Mouse (Mus musculus): Measurements from ENCODE around the gene Phyhd1. TPM values are rescaled to one million over a fixed set of nuclear protein-coding genes. Genes with fewer than 3 reads are reported as not detected.

The Phyhd1 gene
- polyA plus RNA-seq, 1 experiment from 2014 or later, result 2.9 TPM

GRCm38 (mm10) chr2:30325296-30325695, 59.3 kb downstream of the Phyhd1 start:
- H3K27me3 ChIP-seq (ENCODE audit: control insufficient read depth, insufficient read depth, low read length), result no peaks in the 10 kb centered on the region
- ATAC-seq (ENCODE audit: low FRiP score) (no peak), DNase-seq (ENCODE audit: low spot score, missing footprints) (no peak)
- H3K27ac ChIP-seq (ENCODE audit: low read depth, low read length), result no peak overlapping the region
- no peaks in the 10 kb centered on the region for H3K4me1 ChIP-seq (ENCODE audit: control insufficient read depth, insufficient read depth, low read length)
- H3K9me3 ChIP-seq (ENCODE audit: control insufficient read depth, low read length), result no peaks in the 10 kb centered on the region
- H3K4me2 ChIP-seq, result no peak overlapping the region
- H3K36me3 ChIP-seq (ENCODE audit: control insufficient read depth, insufficient read depth, low read length), result peaks cover 36% of the 10 kb centered on the region
- 96% methylated on average over 5 of the region's 5 CpGs for WGBS
- no peak overlapping the region for H3K4me3 ChIP-seq (ENCODE audit: low read depth, low read length)
- H3K9ac ChIP-seq (ENCODE audit: low read length), result no peak overlapping the region

GRCm38 (mm10) chr2:30327276-30327675, 61.3 kb downstream of the Phyhd1 start:
- Histone ChIP-seq H3K4me2 (no peak overlapping the region), H3K4me3 (ENCODE audit: low read depth, low read length) (no peak overlapping the region)

GRCm38 (mm10) chr2:30328791-30329190, 62.8 kb downstream of the Phyhd1 start:
- no peaks in the 10 kb centered on the region for H3K27me3 ChIP-seq (ENCODE audit: control insufficient read depth, insufficient read depth, low read length)
- H3K4me1 ChIP-seq (ENCODE audit: control insufficient read depth, insufficient read depth, low read length), result no peaks in the 10 kb centered on the region
- H3K4me3 ChIP-seq (ENCODE audit: low read depth, low read length), result no peak overlapping the region
- H3K4me2 ChIP-seq, result no peak overlapping the region
- ATAC-seq (ENCODE audit: low FRiP score) (no peak), DNase-seq (ENCODE audit: low spot score, missing footprints) (no peak)
- H3K9me3 ChIP-seq (ENCODE audit: control insufficient read depth, low read length), result no peaks in the 10 kb centered on the region
- WGBS, result 97% methylated on average over 3 of the region's 3 CpGs
- no peak overlapping the region for H3K9ac ChIP-seq (ENCODE audit: low read length)
- H3K27ac ChIP-seq (ENCODE audit: low read depth, low read length), result no peak overlapping the region
- peaks cover 33% of the 10 kb centered on the region for H3K36me3 ChIP-seq (ENCODE audit: control insufficient read depth, insufficient read depth, low read length)

More at GRCm38 (mm10) chr2:30327276-30327675, 61.3 kb downstream of the Phyhd1 start:
- WGBS, result 95% methylated on average over 7 of the region's 7 CpGs
- Histone ChIP-seq H3K4me1 (ENCODE audit: control insufficient read depth, insufficient read depth, low read length) (no peaks in the 10 kb centered on the region), H3K9me3 (ENCODE audit: control insufficient read depth, low read length) (no peaks in the 10 kb centered on the region), H3K36me3 (ENCODE audit: control insufficient read depth, insufficient read depth, low read length) (peaks cover 33% of the 10 kb centered on the region), H3K9ac (ENCODE audit: low read length) (no peak overlapping the region), H3K27me3 (ENCODE audit: control insufficient read depth, insufficient read depth, low read length) (no peaks in the 10 kb centered on the region), H3K27ac (ENCODE audit: low read depth, low read length) (no peak overlapping the region)
- DNase-seq (ENCODE audit: low spot score, missing footprints) (no peak), ATAC-seq (ENCODE audit: low FRiP score) (no peak)

Other genes with a start within 250 kb of the Phyhd1 start
- 25.5 and 25.9 TPM in 2 replicates for gene Wdr34, start 217.3 kb upstream of the Phyhd1 start, polyA plus RNA-seq (2014; fragmentation: Nextera tagmentation; extraction: Ambion mirVana)
- 741 and 754 TPM in 2 replicates for gene Set, start 208.8 kb upstream of the Phyhd1 start, polyA plus RNA-seq (2014; fragmentation: Nextera tagmentation; extraction: Ambion mirVana)
- gene Pkn3, start 188.5 kb upstream of the Phyhd1 start, polyA plus RNA-seq (2014; fragmentation: Nextera tagmentation; extraction: Ambion mirVana), result 6.4 and 8.4 TPM in 2 replicates
- gene Zdhhc12, start 172.6 kb upstream of the Phyhd1 start, polyA plus RNA-seq (2014; fragmentation: Nextera tagmentation; extraction: Ambion mirVana), result 28.0 and 30.6 TPM in 2 replicates
- gene Zer1, start 141.6 kb upstream of the Phyhd1 start, polyA plus RNA-seq (2014; fragmentation: Nextera tagmentation; extraction: Ambion mirVana), result 5.1 and 6.0 TPM in 2 replicates
- 12.1 and 13.3 TPM in 2 replicates for gene Tbc1d13, start 132.5 kb upstream of the Phyhd1 start, polyA plus RNA-seq (2014; fragmentation: Nextera tagmentation; extraction: Ambion mirVana)
- 11.6 and 13.7 TPM in 2 replicates for gene Endog, start 94.7 kb upstream of the Phyhd1 start, polyA plus RNA-seq (2014; fragmentation: Nextera tagmentation; extraction: Ambion mirVana)
- 65.0 and 69.8 TPM in 2 replicates for gene Spout1, start 87.7 kb upstream of the Phyhd1 start, polyA plus RNA-seq (2014; fragmentation: Nextera tagmentation; extraction: Ambion mirVana)
- 8.2 and 9.6 TPM in 2 replicates for gene Kyat1, start 60.4 kb upstream of the Phyhd1 start, polyA plus RNA-seq (2014; fragmentation: Nextera tagmentation; extraction: Ambion mirVana)
- gene Lrrc8a, start 28.5 kb upstream of the Phyhd1 start, polyA plus RNA-seq (2014; fragmentation: Nextera tagmentation; extraction: Ambion mirVana), result 49.2 and 51.7 TPM in 2 replicates
- gene Gm28035, start 25.6 kb upstream of the Phyhd1 start, polyA plus RNA-seq (2014; fragmentation: Nextera tagmentation; extraction: Ambion mirVana), result 0.05 and 0.21 TPM in 2 replicates
- gene Gm28038, start 14.8 kb downstream of the Phyhd1 start, polyA plus RNA-seq (2014; fragmentation: Nextera tagmentation; extraction: Ambion mirVana), result not detected in 2 replicates
- gene Dolk, start 20.1 kb downstream of the Phyhd1 start, polyA plus RNA-seq (2014; fragmentation: Nextera tagmentation; extraction: Ambion mirVana), result 23.6 and 25.7 TPM in 2 replicates
- 46.0 and 53.7 TPM in 2 replicates for gene Nup188, start 20.2 kb downstream of the Phyhd1 start, polyA plus RNA-seq (2014; fragmentation: Nextera tagmentation; extraction: Ambion mirVana)
- gene Sh3glb2, start 93.1 kb downstream of the Phyhd1 start, polyA plus RNA-seq (2014; fragmentation: Nextera tagmentation; extraction: Ambion mirVana), result 42.0 and 48.1 TPM in 2 replicates
- 16.6 TPM in 2 replicates for gene Miga2, start 98.0 kb downstream of the Phyhd1 start, polyA plus RNA-seq (2014; fragmentation: Nextera tagmentation; extraction: Ambion mirVana)
- 41.1 and 45.8 TPM in 2 replicates for gene Dolpp1, start 126.1 kb downstream of the Phyhd1 start, polyA plus RNA-seq (2014; fragmentation: Nextera tagmentation; extraction: Ambion mirVana)
- gene Crat, start 149.6 kb downstream of the Phyhd1 start, polyA plus RNA-seq (2014; fragmentation: Nextera tagmentation; extraction: Ambion mirVana), result 23.7 and 24.2 TPM in 2 replicates
- gene Ptpa, start 149.8 kb downstream of the Phyhd1 start, polyA plus RNA-seq (2014; fragmentation: Nextera tagmentation; extraction: Ambion mirVana), result 50.7 and 54.3 TPM in 2 replicates
- gene Ier5l, start 208.0 kb downstream of the Phyhd1 start, polyA plus RNA-seq (2014; fragmentation: Nextera tagmentation; extraction: Ambion mirVana), result 4.9 and 5.0 TPM in 2 replicates

Data from midbrain, embryonic 11.5 days (tissue).